Mouse (Mus musculus) lung, embryonic 14.5 days (tissue): ENCODE measurements at regions not wholly inside any gene's neighbourhood (a gene's known extent, or its start where the extent isn't known, plus 50 kb on each side); places are given as distances from the start of the nearest gene placed in this dataset.

ENCODE experiments used
- ATAC-seq: fragments of 200-750 bp; cut with Nextera tagmentation; 2 replicates; pipeline ENCODE4 v1.8.0; 2017; ENCODE audit warnings: mild to moderate bottlenecking, moderate TSS enrichment, moderate library complexity; ENCODE audit not compliant: insufficient read depth
- DNase-seq: peaks from one replicate; pipeline ENCODE4 v3.0.0-alpha.2; 2015
- H3K27ac ChIP-seq: fragments of 300-500 bp; sonication (generic); 2 replicates; pipeline ENCODE4 v1.5.1; 2014; ENCODE audit warnings: low read depth, mild to moderate bottlenecking, moderate library complexity
- H3K27me3 ChIP-seq: fragments of 300-500 bp; sonication (generic); 2 replicates; pipeline ENCODE4 v1.6.1; 2014; ENCODE audit warnings: low read length, control low read depth; ENCODE audit not compliant: insufficient read depth
- H3K36me3 ChIP-seq: fragments of 300-500 bp; sonication (generic); 2 replicates; pipeline ENCODE4 v1.6.1; 2014; ENCODE audit warnings: control low read depth; ENCODE audit not compliant: insufficient read depth
- H3K4me1 ChIP-seq: fragments of 300-500 bp; sonication (generic); 2 replicates; pipeline ENCODE4 v1.6.1; 2014; ENCODE audit warnings: antibody characterized with exemption, control low read depth; ENCODE audit not compliant: insufficient read depth
- H3K4me2 ChIP-seq: fragments of 300-500 bp; sonication (generic); 2 replicates; pipeline ENCODE4 v1.6.1; 2014; ENCODE audit warnings: mild to moderate bottlenecking
- H3K4me3 ChIP-seq: fragments of 300-500 bp; sonication (generic); 2 replicates; pipeline ENCODE4 v1.5.1; 2014; ENCODE audit warnings: low read depth, low read length
- H3K9ac ChIP-seq: fragments of 300-500 bp; sonication (generic); 2 replicates; pipeline ENCODE4 v1.6.1; 2014
- H3K9me3 ChIP-seq: fragments of 300-500 bp; sonication (generic); 2 replicates; pipeline ENCODE4 v1.6.1; 2016; ENCODE audit warnings: low read depth, low read length, control low read depth
- CTCF ChIP-seq: IDR thresholded peaks from 2 replicates; pipeline ENCODE4 v1.5.1; 2016; ENCODE audit warnings: antibody characterized with exemption, low read depth
- WGBS: fragments of 180-500 bp; shearing (Covaris S2); extraction: QIAGEN DNeasy Blood & Tissue Kit; methylation state at CpG from one replicate; pipeline ENCODE4 v1.1.7; 2014; 5-methylcytosine and 5-hydroxymethylcytosine counted together

DNA sequence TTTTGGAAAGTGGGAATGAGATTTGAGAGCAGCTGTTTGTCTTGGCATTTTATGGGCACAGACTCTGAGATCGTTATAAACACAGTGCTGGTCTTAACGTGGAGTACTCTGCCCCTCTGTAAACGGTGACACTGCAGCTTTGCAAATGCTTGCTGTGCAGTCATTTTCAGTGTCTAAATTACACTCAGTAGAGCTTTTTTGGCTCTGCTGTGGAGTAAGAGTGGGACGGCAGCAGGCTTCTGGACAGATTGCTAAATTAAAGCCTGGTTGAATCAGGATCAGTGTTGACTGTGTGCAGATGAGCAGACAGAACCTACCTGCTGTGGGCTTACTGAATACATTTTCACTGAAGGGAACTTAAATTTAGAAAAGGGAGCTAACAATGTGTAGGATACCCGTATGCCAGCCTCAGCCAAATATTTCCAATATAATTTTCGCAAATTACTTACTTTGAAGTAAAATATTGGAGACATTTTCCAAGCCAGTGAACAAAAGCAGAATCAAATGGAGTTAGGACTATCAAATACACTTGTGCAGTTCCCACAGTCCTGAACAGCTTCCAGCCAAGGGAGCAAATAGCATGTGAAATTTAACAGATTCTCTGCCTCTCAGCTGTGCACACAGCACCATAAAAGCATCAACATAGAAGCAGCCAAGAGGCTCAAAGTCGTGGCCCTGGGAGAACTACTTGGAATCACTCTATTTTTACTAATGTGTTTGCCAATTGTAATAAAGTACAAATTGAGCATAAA, 148.1 kb upstream of the Stac start:
- H3K4me3 ChIP-seq: no peak overlapping the region
- DNase-seq: no peak

DNA sequence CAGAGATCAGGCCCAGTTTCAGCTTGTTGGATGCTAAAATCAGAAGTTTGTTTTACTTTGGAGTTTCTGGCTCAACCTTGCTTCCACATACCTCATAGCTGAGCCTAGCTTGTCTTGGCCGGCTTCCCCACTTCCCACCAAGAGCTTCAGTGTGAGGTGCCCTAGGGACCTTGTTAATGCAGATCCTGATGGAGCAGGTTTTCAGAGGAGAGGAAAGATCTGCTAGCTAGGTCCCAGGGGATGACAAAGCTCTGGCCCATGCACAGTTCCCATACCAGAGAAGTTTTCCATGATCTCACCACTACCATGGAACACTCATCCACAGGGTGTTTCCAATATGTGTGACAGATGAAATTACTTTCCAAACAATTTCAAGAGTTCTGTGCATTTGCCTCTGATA, 131.9 kb upstream of the Stac start:
- H3K9ac ChIP-seq: no peak overlapping the region
- DNase-seq: no peak
- H3K4me1 ChIP-seq: no peaks in the 10 kb centered on the region
- no peak overlapping the region for H3K27ac ChIP-seq
- no peak overlapping the region for H3K4me2 ChIP-seq
- H3K27me3 ChIP-seq: no peaks in the 10 kb centered on the region
- H3K9me3 ChIP-seq: no peaks in the 10 kb centered on the region
- no peak overlapping the region for H3K4me3 ChIP-seq
- TF ChIP-seq CTCF: no peak
- no peak for ATAC-seq
- 85% methylated on average over 1 of the region's 1 CpGs for WGBS
- H3K36me3 ChIP-seq: no peaks in the 10 kb centered on the region

More for the DNA sequence above, 148.1 kb upstream of the Stac start:
- Histone ChIP-seq H3K4me1 (no peaks in the 10 kb centered on the region), H3K9ac (no peak overlapping the region), H3K27me3 (no peaks in the 10 kb centered on the region), H3K36me3 (no peaks in the 10 kb centered on the region), H3K9me3 (no peaks in the 10 kb centered on the region), H3K4me2 (no peak overlapping the region), H3K27ac (no peak overlapping the region)
- no peak for ATAC-seq
- WGBS: 65% methylated on average over 7 of the region's 7 CpGs
- TF ChIP-seq CTCF: no peak

DNA sequence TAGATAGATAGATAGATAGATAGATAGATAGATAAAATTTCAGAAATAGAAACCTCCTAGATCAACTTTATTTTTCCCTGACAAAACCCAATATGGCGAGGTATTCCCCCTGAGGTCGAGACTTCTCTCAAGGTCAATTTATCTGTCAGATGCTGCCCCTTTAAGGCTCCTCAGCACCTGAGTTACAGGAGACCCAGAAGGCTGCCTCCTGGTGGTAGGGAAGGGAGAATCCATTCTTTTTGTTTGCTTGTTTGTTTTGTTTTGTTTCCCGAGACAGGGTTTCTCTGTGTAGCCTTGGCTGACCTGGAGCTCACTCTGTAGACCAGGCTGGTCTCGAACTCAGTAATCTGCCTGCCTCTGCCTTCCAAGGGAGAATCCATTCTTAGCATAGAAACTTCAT, 127.3 kb upstream of the Stac start:
- no peak for TF ChIP-seq CTCF
- H3K9ac ChIP-seq: no peak overlapping the region
- DNase-seq: no peak
- no peak overlapping the region for H3K4me3 ChIP-seq
- no peaks in the 10 kb centered on the region for H3K27me3 ChIP-seq
- ATAC-seq: no peak
- H3K27ac ChIP-seq: no peak overlapping the region
- no peaks in the 10 kb centered on the region for H3K4me1 ChIP-seq
- H3K9me3 ChIP-seq: no peaks in the 10 kb centered on the region
- 64% methylated on average over 4 of the region's 4 CpGs for WGBS
- no peak overlapping the region for H3K4me2 ChIP-seq
- H3K36me3 ChIP-seq: no peaks in the 10 kb centered on the region

GRCm38 (mm10) chr9:111804931-111805330, 114.8 kb upstream of the Stac start:
- H3K9me3 ChIP-seq: no peaks in the 10 kb centered on the region
- no peaks in the 10 kb centered on the region for H3K27me3 ChIP-seq
- DNase-seq: no peak
- no peak overlapping the region for H3K4me3 ChIP-seq
- TF ChIP-seq CTCF: no peak
- no peak overlapping the region for H3K27ac ChIP-seq
- ATAC-seq: no peak
- H3K9ac ChIP-seq: no peak overlapping the region
- no peaks in the 10 kb centered on the region for H3K4me1 ChIP-seq
- H3K4me2 ChIP-seq: no peak overlapping the region
- H3K36me3 ChIP-seq: no peaks in the 10 kb centered on the region
- 76% methylated on average over 6 of the region's 6 CpGs for WGBS

- H3K4me2 ChIP-seq: no peak overlapping the region
- no peaks in the 10 kb centered on the region for H3K27me3 ChIP-seq
- H3K36me3 ChIP-seq: no peaks in the 10 kb centered on the region
- no peak overlapping the region for H3K9ac ChIP-seq
- no peak overlapping the region for H3K27ac ChIP-seq
- ATAC-seq: no peak
- WGBS: 43% methylated on average over 5 of the region's 5 CpGs
- no peak for TF ChIP-seq CTCF
- no peak for DNase-seq
- H3K4me1 ChIP-seq: no peaks in the 10 kb centered on the region
- no peaks in the 10 kb centered on the region for H3K9me3 ChIP-seq
- H3K4me3 ChIP-seq: no peak overlapping the region
Observed at GRCm38 (mm10) chr9:111801381-111801780, 111.2 kb upstream of the Stac start.

DNA sequence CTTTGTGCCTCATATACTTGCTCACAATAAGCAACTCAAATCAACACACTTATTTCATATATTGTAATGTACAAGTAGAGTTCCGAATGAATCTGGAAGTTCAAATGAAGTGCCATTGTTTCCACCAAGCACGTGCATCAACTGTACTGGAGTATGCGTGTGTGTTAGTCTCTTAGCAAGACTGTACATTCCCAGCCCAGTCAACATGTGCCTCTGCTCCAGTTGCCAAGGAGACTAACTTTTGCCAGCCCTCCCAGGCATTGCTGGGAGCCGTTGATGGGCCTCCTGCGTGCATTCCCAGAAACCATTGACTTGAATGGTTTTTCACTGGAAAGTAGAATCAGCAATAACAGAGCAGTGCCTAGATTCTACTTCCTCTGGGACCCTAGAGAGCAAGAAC, 110.7 kb upstream of the Stac start:
- no peaks in the 10 kb centered on the region for H3K36me3 ChIP-seq
- no peaks in the 10 kb centered on the region for H3K4me1 ChIP-seq
- 75% methylated on average over 5 of the region's 5 CpGs for WGBS
- ATAC-seq: no peak
- TF ChIP-seq CTCF: no peak
- no peaks in the 10 kb centered on the region for H3K9me3 ChIP-seq
- no peak overlapping the region for H3K27ac ChIP-seq
- DNase-seq: no peak
- H3K9ac ChIP-seq: no peak overlapping the region
- no peak overlapping the region for H3K4me2 ChIP-seq
- no peak overlapping the region for H3K4me3 ChIP-seq
- H3K27me3 ChIP-seq: no peaks in the 10 kb centered on the region

GRCm38 (mm10) chr9:111778981-111779380, 88.8 kb upstream of the Stac start:
- no peak for DNase-seq
- Histone ChIP-seq H3K9ac (no peak overlapping the region), H3K27me3 (no peaks in the 10 kb centered on the region), H3K4me2 (no peak overlapping the region), H3K4me3 (no peak overlapping the region), H3K4me1 (no peaks in the 10 kb centered on the region), H3K27ac (no peak overlapping the region), H3K36me3 (no peaks in the 10 kb centered on the region), H3K9me3 (no peaks in the 10 kb centered on the region)
- TF ChIP-seq CTCF: no peak
- no peak for ATAC-seq
- WGBS: 79% methylated on average over 3 of the region's 3 CpGs
